Mouse (Mus musculus): ENCODE results near the gene Tnks1bp1. TPM values are rescaled to one million over a fixed set of nuclear protein-coding genes. Genes with fewer than 3 reads are reported as not detected.

Tnks1bp1 gene
- total RNA-seq (2021): 100 to 1,000 TPM; 100 to 108 TPM

DNA sequence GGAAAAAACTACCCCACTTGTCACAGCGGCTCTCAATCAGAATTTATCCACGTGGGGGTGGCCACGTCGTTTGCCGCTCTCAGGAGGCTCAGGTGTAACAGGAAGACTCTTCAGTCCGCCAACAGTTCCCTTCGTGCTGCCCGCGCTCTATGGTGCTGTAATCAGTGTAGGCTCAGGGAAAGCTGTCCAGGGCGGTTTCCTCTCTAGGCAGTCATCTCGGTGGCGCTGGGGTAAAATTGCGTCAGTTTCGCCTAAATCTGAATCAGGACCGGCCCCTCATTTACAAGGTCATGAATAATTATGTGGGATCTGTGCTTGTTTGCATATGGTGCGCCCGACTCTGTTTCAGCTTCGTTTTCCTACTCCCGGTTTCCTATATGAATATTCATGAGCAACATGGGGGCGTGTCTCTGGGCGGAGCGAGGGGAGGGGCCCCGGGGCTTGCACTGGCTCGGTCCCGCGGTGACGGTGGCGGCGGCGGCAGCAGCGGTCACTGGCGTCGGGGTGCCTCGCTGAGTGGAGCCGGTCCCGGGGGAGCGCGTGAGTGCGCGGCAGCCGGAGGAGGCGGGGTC is at the start of gene Tnks1bp1:
Gene Tnks1bp1, plus strand, starts transcription at position 427 of the 572 bp plus-strand sequence.
- peak; percentile 98 for DNase-seq
- intact Hi-C loops (cut with DNase I): no loop called here

DNA sequence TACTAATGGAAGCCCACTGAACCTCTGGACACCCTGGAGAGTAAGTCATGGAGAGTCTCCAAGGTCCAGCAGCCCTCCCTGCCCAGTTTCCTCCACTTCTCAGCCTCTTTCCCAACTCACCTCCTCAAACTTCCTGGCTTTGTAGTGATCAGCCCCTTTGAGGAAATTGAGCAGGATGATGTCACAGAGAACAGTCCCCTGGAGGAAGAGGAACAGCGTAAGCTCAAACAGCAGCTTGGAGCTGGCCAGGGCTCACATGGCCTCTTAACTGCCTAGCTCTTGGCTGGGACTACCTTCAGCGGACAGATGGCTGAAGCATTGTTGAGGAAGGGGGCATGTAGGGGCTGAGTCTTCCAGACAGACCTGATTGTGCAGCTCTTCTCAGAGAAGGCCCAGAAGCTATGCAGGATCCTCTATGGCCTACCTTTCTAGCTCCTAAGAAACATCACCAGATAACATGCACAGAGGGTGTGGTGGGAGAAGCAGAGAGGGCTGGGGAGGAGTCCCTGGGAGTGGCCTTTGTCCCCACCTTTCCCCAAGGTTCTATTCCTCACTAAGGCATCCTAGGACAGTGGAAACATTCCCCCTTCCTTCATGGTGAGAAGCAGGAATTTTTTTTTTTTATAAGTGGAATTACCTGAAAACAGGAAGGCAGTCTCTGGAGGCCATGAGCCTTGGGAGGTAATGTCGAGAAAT is 48.2 kb upstream of the Tnks1bp1 start:
- intact Hi-C loops (cut with DNase I): loop anchor here (10.0 kb wide), 1 partner anchor 165 kb away; the partner anchor contains the start of gene Slc43a1
- peak; percentile 40 for DNase-seq

DNA sequence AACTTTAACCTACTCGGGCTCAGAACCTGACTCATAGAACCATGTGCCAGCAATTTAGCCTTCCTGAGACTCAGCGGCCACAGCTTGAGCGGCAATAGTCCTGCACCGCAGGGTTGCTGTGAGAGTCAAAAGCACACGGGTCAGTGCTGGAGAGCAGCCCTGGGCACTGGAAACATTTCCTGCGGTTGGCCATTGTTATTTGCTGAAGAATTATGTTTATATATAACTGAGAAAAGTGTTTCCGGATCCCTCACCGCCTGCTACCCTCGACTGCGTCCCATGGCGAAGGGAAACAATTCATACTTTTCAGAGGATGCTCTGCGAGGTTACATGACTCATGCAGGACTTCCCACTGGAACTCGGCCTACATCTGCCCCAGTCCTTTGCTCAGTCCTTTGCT is 46.3 kb upstream of the Tnks1bp1 start:
- intact Hi-C loops (cut with DNase I): loop anchor here (10.0 kb wide), 1 partner anchor 167 kb away; the partner anchor contains the start of gene Slc43a1
- DNase-seq: peak in 1 of 2 experiments; percentile 29

DNA sequence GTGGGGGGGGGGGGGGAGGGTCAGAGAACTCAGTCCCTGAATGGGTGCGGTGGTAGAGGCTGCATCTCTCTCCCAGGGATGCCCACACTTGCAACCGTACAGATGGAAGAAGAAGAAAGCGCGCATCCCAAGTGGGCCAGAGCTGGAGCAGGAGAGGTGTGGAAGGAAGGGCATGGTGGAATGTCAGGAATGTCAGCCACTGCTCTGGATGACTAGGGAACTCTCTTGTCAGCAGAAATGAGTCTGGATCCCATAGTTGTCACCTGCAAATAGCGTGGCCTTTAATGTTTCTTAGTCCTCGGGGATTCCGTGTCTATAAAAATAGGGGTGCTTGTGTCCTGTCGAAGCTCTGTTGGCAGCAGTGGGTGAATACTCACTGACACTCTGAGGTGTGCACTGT is 45.2 kb upstream of the Tnks1bp1 start:
- intact Hi-C loops (cut with DNase I): loop anchor here (10.0 kb wide), 1 partner anchor 168 kb away; the partner anchor contains the start of gene Slc43a1
- DNase-seq: no peak

DNA sequence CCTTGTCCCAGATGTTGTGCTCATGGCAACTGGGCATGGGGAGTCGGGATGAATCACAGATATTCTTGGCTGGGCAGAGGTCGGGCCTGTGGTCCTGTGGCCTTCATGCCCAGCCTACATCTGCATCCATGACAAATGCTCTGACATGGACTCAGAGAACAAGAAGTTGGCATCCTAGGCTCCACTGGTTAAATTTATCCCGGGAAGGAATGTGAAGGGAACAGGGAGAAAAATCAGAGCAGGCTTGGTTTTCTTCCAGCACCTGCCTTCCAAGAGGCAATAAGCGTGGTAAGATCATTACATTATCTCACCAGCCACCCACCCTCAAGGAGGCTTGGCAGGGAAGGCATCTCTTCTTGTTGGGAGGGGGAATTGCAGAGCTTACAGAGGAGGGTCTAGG is 43.5 kb upstream of the Tnks1bp1 start:
- DNase-seq: no peak
- intact Hi-C loops (cut with DNase I): loop anchor here (10.0 kb wide), 1 partner anchor 170 kb away; the partner anchor contains the start of gene Slc43a1

DNA sequence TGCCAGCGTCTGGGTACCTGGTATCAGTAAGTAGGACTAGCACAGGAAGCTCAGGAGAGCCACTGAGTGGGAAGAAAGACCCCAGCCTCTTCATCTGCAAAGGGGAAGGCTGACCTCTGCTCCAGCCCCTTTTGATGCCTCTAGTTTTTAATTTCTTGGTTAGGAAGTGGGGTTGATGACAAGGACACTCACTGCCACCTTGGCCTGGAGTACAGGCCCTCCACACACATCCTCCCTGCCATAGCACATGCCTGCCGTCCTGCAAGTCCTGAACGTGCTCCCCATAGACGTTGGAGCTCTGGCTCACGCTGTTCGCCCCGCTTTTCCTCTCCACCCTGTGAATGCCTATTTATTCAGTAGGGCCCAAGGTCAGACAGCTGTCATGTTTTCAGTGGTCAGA is 41.2 kb upstream of the Tnks1bp1 start:
- intact Hi-C loops (cut with DNase I): loop anchor here (5.0 to 10.0 kb wide), 2 partner anchors 139 to 172 kb away; partner anchors contain the start of gene Slc43a1
- no peak for DNase-seq

DNA sequence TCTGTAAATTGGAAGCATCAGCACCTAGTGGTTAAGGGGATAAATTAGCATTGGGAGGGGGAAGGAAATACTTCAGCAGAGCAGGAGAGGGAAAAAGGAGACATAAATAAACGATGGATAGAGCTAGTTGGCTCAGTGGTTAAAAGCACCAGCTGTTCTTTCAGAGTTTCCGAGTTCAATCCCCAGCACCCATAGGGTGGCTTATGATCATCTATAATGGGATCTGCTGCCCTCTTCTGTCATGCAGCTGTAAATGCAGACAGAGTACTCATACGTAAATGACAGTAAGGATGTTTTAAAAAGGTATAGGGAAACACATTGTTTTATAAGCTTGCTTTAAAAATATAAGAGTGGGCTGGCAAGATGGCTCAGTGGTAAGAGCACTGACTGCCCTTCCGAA is 40.1 kb upstream of the Tnks1bp1 start:
- intact Hi-C loops (cut with DNase I): loop anchor here (1.0 to 10.0 kb wide), 3 partner anchors 51 to 173 kb away; partner anchors contain the start of gene Slc43a1
- DNase-seq: peak; percentile 31 to 52

DNA sequence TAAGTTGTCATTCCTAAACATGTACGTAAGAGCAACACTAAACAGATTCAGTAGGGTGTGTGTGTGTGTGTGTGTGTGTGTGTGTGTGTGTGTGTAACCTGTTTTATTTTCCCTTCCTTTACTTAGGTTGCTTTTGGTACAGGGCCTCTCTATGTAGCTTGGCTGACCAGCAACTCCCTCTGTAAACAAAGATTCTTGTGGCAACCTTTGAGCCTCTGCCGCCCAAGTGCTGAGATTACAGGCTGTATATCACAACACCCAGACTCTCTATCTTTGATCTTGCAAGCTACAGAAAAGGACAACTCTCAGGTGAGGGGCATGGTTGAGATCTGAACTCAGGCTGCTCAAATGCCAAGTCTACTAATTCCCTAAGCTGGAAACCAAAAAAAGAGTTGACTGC is 38.6 kb upstream of the Tnks1bp1 start:
- intact Hi-C loops (cut with DNase I): loop anchor here (5.0 to 10.0 kb wide), 2 partner anchors 142 to 174 kb away; partner anchors contain the start of gene Slc43a1
- DNase-seq: no peak

DNA sequence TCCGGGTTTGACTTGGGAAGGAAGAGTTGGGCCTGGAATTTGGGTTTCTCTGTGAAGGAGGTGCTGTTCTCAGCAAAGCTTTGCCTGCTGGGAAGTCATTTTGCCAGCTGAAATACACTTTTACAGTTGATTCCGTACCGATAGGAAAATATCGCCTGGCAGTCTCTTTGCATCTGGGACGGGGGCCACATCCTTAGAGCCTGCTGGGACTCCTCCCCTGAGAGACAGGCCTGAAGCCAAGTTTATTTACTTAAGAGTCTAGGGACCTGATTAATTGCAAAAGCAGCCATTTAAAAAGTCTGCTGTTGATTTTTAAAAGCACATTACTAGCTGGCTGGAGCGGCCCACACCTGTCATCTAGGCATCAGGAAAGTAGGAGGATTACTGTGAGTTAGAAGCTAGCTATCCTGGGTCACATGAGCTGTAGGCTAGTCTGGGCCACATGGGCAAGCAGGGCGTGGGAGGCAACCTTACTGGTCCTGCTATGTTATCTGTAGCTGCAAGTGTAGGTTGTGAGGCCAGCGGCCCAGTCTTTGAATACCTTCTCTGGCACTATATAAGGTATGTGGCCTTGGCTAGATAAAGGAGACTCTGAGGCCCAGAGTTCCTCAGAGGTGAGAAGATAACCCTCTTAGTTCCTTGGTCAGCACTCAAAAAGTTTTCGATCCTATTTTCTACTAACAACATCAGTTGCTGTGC is 35.8 kb upstream of the Tnks1bp1 start:
- DNase-seq: peak; percentile 22 to 38
- intact Hi-C loops (cut with DNase I): loop anchor here (2.0 kb wide), 1 partner anchor 121 kb away; no protein-coding TSS in a partner anchor

DNA sequence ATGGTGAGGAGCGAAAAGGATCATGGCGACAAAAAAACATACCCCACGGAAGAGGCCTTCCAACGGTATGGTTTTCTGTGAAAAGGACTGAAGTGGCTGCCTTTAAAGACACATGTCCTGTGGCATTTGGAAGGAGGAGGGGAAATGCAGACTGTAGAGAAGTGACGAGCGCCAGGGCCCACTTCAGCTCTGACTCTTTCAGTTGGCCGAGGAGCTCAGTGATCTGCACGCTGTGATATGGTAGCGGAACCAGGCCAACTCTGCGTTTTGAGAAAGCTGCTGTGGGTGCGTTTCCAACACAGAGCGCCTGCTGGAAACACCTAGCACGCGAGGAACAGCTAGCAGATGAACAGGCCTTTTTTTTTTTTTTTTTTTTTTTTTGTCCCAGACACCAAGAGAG is 35.1 kb upstream of the Tnks1bp1 start:
- intact Hi-C loops (cut with DNase I): no loop called here
- peak; percentile 24 to 34 for DNase-seq

DNA sequence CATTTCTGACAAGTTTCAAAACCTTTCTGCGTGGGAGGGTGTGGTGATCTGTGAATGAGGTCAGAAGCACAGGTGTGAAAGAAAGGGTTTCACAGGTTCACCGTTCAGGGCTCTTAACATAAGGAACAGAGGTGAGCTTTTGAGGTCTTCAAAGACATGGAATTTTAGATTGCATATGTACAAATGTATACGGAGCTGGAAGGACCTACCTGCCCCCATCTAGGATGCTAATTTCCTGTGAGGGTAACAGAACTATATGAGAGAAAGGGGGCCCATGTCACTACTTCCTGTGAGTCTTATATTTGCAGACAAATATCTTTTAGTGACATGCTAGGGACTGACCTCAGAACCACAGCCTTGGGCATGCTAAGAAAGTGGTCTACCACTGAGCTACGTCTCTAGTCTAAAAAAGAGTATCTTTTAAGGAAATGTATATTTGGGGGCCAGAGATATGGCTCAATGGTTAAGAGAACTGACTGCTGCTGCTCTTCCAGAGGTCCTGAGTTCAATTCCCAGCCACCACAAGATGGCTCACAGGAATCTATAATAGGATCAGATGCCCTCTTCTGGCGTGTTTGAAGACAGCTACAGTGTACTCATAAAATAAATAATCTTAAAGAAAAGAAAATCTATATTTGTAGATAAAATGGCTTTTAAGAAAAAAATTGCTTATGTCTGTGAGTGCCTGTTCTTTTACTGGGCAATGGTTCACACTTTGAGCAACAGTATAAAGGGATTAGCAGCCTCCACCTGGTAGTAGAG is 33.8 kb upstream of the Tnks1bp1 start:
- DNase-seq: no peak
- intact Hi-C loops (cut with DNase I): no loop called here

DNA sequence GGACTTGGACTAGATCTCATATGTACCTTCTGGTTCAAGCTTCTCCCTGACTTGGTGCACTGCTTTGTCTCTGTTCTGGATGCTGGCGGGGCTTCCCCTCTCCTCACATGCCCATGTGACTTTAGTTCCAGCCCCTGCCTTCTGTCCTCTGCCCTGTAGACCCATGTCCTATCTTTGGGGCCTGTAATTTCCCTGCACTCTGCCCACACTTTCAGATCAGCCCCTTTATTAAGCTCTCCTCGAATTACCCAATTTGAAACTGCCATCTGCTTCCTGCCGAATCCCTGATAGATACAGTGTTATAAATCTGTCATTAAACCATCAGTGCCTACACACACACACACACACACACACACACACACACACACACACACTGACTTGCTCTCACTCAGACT is 33.2 kb upstream of the Tnks1bp1 start:
- intact Hi-C loops (cut with DNase I): no loop called here

DNA sequence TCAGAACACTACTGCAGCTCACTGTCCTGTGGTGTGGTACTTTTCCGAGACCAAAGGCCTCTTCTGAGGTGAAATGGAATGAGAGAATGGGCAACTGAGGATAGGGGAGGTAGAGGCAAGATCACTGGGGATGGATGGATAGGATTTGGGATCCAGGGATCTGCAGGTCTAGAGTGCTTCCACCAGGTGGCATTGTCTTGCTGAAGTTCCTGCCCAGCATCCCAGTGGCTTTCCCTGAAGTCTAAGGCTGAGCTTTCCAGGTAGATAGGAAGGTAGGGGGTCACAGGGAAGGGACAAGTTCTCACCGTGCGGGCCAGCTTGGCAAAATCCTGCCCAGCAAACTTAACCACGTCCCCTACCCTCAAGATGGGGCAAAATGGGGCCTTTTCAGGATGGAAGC is 25.8 kb upstream of the Tnks1bp1 start:
- peak; percentile 31 to 44 for DNase-seq
- intact Hi-C loops (cut with DNase I): loop anchor here (2.0 kb wide), 2 partner anchors 225 to 539 kb away; no protein-coding TSS in a partner anchor

More for the DNA sequence above, 33.2 kb upstream of the Tnks1bp1 start:
- DNase-seq: no peak

DNA sequence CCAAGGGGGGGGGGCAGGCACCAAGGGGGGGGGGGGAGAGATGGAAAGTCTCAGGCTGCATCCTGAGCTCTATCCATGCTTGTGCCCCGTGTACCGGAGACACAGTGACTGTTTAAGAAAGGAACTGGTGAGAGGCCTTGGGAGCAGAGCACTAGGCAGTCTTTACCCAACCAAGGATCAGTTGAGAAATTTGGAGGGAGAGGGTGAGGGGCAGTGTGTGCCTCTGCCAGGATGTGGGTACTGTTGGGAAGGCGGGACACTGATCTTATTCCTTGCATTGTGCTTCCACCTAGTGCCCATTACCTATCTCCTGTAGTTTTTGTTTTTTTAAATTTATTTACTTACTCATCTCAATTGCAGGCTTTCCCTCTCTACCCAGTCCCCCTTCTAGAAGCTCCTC is 21.6 kb upstream of the Tnks1bp1 start:
- DNase-seq: no peak
- intact Hi-C loops (cut with DNase I): no loop called here

DNA sequence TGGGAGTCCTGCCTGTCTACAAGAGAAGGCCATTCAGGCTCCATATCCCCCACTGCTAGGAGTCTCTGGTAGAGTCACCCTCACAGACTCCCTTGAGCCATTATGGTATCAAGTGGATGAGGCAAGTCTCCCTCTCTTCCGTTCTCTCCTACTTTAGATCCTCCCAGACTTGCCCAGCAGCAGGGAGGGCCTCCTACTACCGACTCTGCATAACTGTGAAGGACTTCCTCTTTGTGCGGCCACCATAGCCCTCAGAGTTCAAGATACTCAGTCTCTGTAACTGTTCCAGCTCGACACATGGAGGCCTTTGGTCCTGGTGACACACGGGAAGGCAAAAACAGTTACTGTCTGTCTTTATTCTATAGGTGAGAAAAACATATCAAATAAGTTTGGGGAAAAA is 20.5 kb upstream of the Tnks1bp1 start:
- no peak for DNase-seq
- intact Hi-C loops (cut with DNase I): no loop called here

DNA sequence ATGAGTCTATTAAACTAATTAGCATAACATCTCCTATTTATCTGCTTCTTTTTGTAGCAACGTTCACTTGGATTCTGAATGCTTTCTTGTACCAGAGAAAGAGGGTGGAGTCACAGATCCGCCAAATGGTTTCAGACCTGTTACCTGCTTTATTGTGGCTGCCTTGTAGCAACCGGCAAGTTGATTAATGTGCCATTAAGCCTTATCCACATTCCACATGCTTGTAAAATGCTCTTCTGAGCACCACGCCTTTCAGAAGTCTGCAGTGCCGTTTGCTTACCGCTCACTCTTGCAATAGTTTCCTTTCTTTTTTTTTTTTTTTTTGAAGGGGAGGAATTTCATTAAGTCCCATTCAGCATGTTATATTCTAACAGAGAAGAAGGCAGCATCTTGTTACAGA is 17.9 kb upstream of the Tnks1bp1 start:
- no peak for DNase-seq
- intact Hi-C loops (cut with DNase I): no loop called here

DNA sequence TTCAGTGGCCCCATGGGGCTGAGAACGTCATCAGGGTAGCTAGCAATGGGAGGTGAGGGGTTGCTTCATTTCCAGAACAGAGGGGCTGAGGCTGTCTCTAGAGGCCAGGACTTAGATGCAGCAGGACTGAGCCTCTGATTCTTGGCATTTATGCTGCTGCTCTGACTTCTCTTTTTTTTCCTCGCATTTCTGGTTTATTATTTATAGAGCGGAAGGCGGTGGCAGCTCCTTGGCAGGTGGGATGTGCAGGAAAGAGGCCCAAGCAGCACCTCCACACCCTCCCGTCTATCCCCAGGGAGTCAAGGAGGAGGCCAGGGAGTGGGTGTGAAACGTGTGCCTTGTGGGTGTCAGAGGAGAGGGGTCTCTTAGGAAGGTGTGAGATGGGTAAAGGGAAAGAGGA is 16.8 kb upstream of the Tnks1bp1 start:
- DNase-seq: no peak
- intact Hi-C loops (cut with DNase I): no loop called here

DNA sequence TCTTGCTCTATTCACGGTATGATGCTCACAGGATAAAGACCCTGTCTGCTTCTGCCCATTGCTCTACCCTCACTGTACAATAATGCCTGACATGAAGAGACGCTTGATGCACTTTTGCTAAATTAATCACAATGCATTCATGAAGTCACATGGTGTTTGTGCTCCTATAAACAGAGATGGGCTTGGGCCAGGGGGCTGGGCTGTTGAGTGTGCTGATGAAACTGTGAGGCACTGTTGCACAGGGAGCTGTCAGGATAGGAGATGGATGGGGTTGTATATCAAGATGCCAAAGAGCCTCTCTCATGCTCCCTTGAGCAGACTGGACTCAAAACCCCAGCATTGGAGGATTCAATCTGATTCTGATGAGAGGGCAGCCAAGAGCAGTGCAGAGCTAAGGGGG is 14.7 kb upstream of the Tnks1bp1 start:
- DNase-seq: no peak
- intact Hi-C loops (cut with DNase I): no loop called here

DNA sequence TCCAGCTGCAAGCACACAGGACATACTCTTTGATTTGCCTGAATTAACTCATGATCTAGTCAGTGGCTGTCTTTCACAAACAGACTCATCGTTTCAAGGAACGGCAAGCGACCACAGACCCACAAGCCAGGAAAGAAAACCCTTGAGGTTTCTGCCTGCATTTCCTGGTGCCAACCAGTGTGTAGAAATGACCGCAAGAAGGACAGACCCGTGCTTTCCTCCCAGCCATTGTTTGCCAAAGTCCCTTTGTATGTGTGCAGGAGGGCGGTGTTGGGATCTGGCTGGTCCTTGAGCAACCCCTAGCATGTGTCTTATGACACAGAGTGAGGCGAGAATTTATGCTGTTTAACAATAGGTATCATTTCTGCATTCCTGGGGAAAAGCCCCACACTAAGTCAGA is 13.7 kb upstream of the Tnks1bp1 start:
- DNase-seq: no peak
- intact Hi-C loops (cut with DNase I): no loop called here

DNA sequence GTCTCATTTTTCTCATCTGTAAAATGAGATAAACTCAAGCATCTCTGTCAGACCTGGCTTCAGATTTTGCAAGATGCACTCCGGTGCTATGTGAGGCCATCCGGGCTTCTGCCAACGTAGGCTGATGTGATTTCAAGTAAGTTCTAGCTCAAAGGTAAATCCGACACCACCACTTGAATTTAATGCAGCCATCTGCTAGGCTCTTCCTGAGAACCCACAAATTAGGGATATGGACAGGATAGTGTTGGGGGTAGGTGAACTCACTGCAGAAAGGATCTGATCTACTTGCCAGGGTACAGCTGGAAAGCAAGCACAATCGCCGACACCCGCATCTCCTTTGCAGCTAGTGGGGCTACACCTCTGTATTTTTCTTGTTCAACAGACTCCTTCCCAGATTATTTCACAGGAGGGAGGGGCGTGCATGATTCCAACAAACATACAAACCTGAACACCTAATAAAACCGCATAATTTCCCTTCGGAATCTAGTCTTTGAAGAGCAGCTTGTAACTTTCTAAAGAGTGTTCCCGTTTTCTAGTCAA is 11.2 kb upstream of the Tnks1bp1 start:
- DNase-seq: no peak
- intact Hi-C loops (cut with DNase I): no loop called here
